Mouse (Mus musculus) heart, embryonic 11.5 days (tissue): ENCODE data around the gene Pcca. TPM values are rescaled to one million over a fixed set of nuclear protein-coding genes. Genes with fewer than 3 reads are reported as not detected.

Experiments
- ATAC-seq: fragments of 200-750 bp; cut with Nextera tagmentation; replicated peaks from 2 replicates; pipeline ENCODE4 v1.8.0; 2017; ENCODE audit warnings: moderate library complexity; ENCODE audit not compliant: insufficient number of reproducible peaks, low FRiP score, low TSS enrichment
- H3K27ac ChIP-seq: fragments of 300-500 bp; sonication (generic); 2 replicates; pipeline ENCODE4 v1.5.1; 2014; ENCODE audit warnings: mild to moderate bottlenecking, low read depth, low read length
- H3K27me3 ChIP-seq: fragments of 300-500 bp; sonication (generic); 2 replicates; pipeline ENCODE4 v1.6.1; 2014; ENCODE audit warnings: mild to moderate bottlenecking, low read length, mixed read lengths; ENCODE audit not compliant: control insufficient read depth, insufficient read depth
- H3K36me3 ChIP-seq: fragments of 300-500 bp; sonication (generic); 2 replicates; pipeline ENCODE4 v1.6.1; 2014; ENCODE audit warnings: mild to moderate bottlenecking, low read length, moderate library complexity, mixed read lengths; ENCODE audit not compliant: control insufficient read depth, insufficient read depth
- H3K4me1 ChIP-seq: fragments of 300-500 bp; sonication (generic); 2 replicates; pipeline ENCODE4 v1.6.1; 2014; ENCODE audit warnings: low read length; ENCODE audit not compliant: control insufficient read depth, insufficient read depth
- H3K4me2 ChIP-seq: fragments of 300-500 bp; sonication (generic); 2 replicates; pipeline ENCODE4 v1.6.1; 2014; ENCODE audit warnings: mild to moderate bottlenecking, moderate library complexity
- H3K4me3 ChIP-seq: fragments of 300-500 bp; sonication (generic); 2 replicates; pipeline ENCODE4 v1.5.1; 2014; ENCODE audit warnings: low read depth, low read length
- H3K9ac ChIP-seq: fragments of 300-500 bp; sonication (generic); 2 replicates; pipeline ENCODE4 v1.6.1; 2014; ENCODE audit warnings: mild to moderate bottlenecking, low read depth, low read length, moderate library complexity
- H3K9me3 ChIP-seq: fragments of 300-500 bp; sonication (generic); replicated peaks from 2 replicates; pipeline ENCODE4 v1.6.1; 2016; ENCODE audit warnings: low read length; ENCODE audit not compliant: control insufficient read depth
- WGBS: fragments of 180-500 bp; shearing (Covaris S2); extraction: QIAGEN DNeasy Blood & Tissue Kit; methylation state at CpG from one replicate; pipeline ENCODE4 v1.1.7; 2014; ENCODE audit not compliant: insufficient replicate concordance; 5-methylcytosine and 5-hydroxymethylcytosine counted together
- polyA plus RNA-seq: library from polyadenylated mRNA; unstranded; fragments of >200 nt; fragmentation: Nextera tagmentation; extraction: Ambion mirVana; gene quantifications from 2 replicates; pipeline ENCODE4 v1.2.1, GENCODE M21; 2014

Pcca gene
- polyA plus RNA-seq, 1 experiment from 2014 or later: 24.9 TPM

GRCm38 (mm10) chr14:122788199-122788598 lies 254.1 kb downstream of the Pcca start:
- no peak overlapping the region for H3K4me2 ChIP-seq
- 57% methylated on average over 2 of the region's 2 CpGs for WGBS
- no peak overlapping the region for H3K27ac ChIP-seq

DNA sequence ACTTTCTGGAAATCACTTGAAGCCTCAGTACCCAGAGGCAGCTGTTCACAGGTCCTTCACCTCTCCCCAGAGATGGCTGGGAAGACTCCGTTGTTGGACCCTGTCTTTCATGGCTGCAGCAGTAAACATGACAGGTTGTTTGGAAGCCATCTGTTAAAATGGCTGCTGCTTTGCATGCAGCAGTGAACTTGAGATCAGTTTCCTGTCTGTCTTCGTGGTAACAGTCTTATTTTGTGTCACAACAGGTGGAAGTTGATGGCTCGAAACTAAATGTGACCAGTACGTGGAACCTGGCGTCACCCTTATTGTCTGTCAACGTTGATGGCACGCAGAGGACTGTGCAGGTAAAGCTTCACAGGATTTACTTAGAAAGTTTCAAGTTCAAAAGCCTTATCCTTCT lies 256.0 kb downstream of the Pcca start:
- H3K9me3 ChIP-seq: no peaks in the 10 kb centered on the region
- 76% methylated on average over 7 of the region's 7 CpGs for WGBS
- H3K4me3 ChIP-seq: no peak overlapping the region
- H3K4me1 ChIP-seq: no peaks in the 10 kb centered on the region
- no peak overlapping the region for H3K4me2 ChIP-seq
- no peak for ATAC-seq
- H3K9ac ChIP-seq: no peak overlapping the region
- H3K27ac ChIP-seq: no peak overlapping the region
- H3K27me3 ChIP-seq: no peaks in the 10 kb centered on the region
- H3K36me3 ChIP-seq: no peaks in the 10 kb centered on the region

More at GRCm38 (mm10) chr14:122788199-122788598, 254.1 kb downstream of the Pcca start:
- ATAC-seq: no peak
- H3K4me1 ChIP-seq: no peaks in the 10 kb centered on the region
- no peaks in the 10 kb centered on the region for H3K27me3 ChIP-seq
- no peak overlapping the region for H3K4me3 ChIP-seq
- H3K9me3 ChIP-seq: no peaks in the 10 kb centered on the region
- no peaks in the 10 kb centered on the region for H3K36me3 ChIP-seq
- H3K9ac ChIP-seq: no peak overlapping the region

DNA sequence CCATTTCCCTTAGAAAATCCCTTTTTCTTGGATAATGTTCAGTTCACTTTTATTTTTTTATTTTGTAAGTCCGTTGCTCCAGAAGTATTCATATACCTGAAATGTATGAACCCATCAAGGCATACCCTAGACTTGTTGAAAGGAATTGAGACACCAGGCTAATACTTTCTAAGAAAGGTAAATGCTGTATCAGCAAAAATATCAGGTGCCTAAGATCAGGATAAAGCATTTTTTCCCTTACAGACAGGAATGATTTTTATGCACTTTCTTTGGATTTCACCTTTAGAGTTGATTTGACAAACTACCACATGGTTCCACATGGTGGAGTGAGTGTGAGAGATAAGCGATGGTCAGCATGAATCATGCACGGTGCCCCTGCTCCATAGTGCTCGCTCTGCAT lies 259.2 kb downstream of the Pcca start:
- H3K27ac ChIP-seq: no peak overlapping the region
- H3K27me3 ChIP-seq: no peaks in the 10 kb centered on the region
- H3K4me1 ChIP-seq: no peaks in the 10 kb centered on the region
- no peak for ATAC-seq
- H3K4me3 ChIP-seq: no peak overlapping the region
- no peaks in the 10 kb centered on the region for H3K36me3 ChIP-seq
- no peak overlapping the region for H3K9ac ChIP-seq
- WGBS: 82% methylated on average over 4 of the region's 4 CpGs
- H3K4me2 ChIP-seq: no peak overlapping the region
- H3K9me3 ChIP-seq: no peaks in the 10 kb centered on the region

- H3K4me1 ChIP-seq: peaks cover 4% of the 10 kb centered on the region; the same call in 1 of the 2 replicates
- H3K36me3 ChIP-seq: no peaks in the 10 kb centered on the region
- H3K27me3 ChIP-seq: no peaks in the 10 kb centered on the region
- no peak overlapping the region for H3K4me3 ChIP-seq
- no peak overlapping the region for H3K9ac ChIP-seq
- ATAC-seq: no peak
- no peak overlapping the region for H3K4me2 ChIP-seq
- WGBS: 87% methylated on average over 4 of the region's 4 CpGs
- H3K27ac ChIP-seq: no peak overlapping the region
- H3K9me3 ChIP-seq: no peaks in the 10 kb centered on the region
These were observed 266.2 kb downstream of the Pcca start for GRCm38 (mm10) chr14:122800296-122800695.

- WGBS: 87% methylated on average over 3 of the region's 3 CpGs
- H3K9ac ChIP-seq: no peak overlapping the region
- no peak for ATAC-seq
These were observed 286.9 kb downstream of the Pcca start for GRCm38 (mm10) chr14:122821002-122821401.

DNA sequence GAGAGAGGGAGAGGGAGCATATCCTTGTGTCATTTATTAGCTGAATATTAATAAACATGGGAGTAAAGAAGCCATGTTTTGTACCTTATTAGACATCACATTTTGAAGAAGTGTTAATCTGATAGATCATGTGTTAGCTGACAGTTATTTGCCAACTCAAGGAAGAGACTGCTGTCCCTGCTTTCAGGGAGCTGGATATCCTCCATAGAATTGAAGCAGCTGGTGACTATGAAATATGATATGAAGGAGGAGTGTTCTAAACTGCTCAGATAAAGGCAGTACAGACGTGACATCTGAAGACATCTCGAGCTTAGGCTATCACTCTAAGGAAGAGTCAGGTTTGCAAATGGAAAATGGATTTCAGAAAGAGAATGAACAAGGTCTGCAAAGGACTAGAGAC lies 289.7 kb downstream of the Pcca start:
- no peak overlapping the region for H3K9ac ChIP-seq
- no peak overlapping the region for H3K27ac ChIP-seq
- no peaks in the 10 kb centered on the region for H3K9me3 ChIP-seq
- no peaks in the 10 kb centered on the region for H3K27me3 ChIP-seq
- H3K4me3 ChIP-seq: no peak overlapping the region
- H3K4me1 ChIP-seq: no peaks in the 10 kb centered on the region
- no peak for ATAC-seq
- H3K4me2 ChIP-seq: no peak overlapping the region
- WGBS: 64% methylated on average over 2 of the region's 2 CpGs
- no peaks in the 10 kb centered on the region for H3K36me3 ChIP-seq

More at GRCm38 (mm10) chr14:122821002-122821401, 286.9 kb downstream of the Pcca start:
- Histone ChIP-seq H3K27me3 (no peaks in the 10 kb centered on the region), H3K4me1 (no peaks in the 10 kb centered on the region), H3K9me3 (no peaks in the 10 kb centered on the region), H3K4me2 (no peak overlapping the region), H3K36me3 (no peaks in the 10 kb centered on the region), H3K4me3 (no peak overlapping the region), H3K27ac (no peak overlapping the region)

GRCm38 (mm10) chr14:122825464-122825863 lies 291.3 kb downstream of the Pcca start:
- 82% methylated on average over 2 of the region's 2 CpGs for WGBS
- H3K27me3 ChIP-seq: no peaks in the 10 kb centered on the region
- H3K9me3 ChIP-seq: no peaks in the 10 kb centered on the region
- no peak overlapping the region for H3K4me3 ChIP-seq
- ATAC-seq: no peak
- H3K27ac ChIP-seq: no peak overlapping the region
- H3K4me2 ChIP-seq: no peak overlapping the region
- H3K9ac ChIP-seq: no peak overlapping the region
- no peaks in the 10 kb centered on the region for H3K36me3 ChIP-seq
- no peaks in the 10 kb centered on the region for H3K4me1 ChIP-seq

DNA sequence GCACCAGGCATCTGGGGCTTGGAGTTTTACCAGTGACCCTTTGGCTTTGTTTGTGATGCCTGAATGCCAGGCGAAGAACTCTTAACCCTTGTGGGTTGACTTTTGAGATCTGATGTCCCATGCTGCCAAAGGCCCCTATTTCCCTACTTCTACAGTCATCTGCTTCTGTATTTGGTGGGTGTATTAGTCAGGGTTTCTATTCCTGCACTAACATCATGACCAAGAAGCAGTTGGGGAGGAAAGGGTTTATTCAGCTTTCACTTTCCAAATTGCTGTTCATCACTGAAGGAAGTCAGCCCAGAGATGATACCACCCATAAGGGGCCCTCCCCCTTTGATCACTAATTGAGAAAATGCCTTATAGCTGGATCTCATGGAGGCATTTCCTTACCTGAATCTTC lies 296.3 kb downstream of the Pcca start:
- ATAC-seq: no peak
- Histone ChIP-seq H3K4me1 (no peaks in the 10 kb centered on the region), H3K27me3 (no peaks in the 10 kb centered on the region), H3K36me3 (no peaks in the 10 kb centered on the region), H3K4me2 (no peak overlapping the region), H3K4me3 (no peak overlapping the region), H3K9me3 (no peaks in the 10 kb centered on the region), H3K9ac (no peak overlapping the region), H3K27ac (no peak overlapping the region)
- WGBS: 82% methylated on average over 1 of the region's 1 CpGs

- H3K27me3 ChIP-seq: no peaks in the 10 kb centered on the region
- no peak overlapping the region for H3K4me3 ChIP-seq
- H3K27ac ChIP-seq: no peak overlapping the region
- no peak overlapping the region for H3K4me2 ChIP-seq
- no peaks in the 10 kb centered on the region for H3K36me3 ChIP-seq
- 80% methylated on average over 3 of the region's 3 CpGs for WGBS
- no peaks in the 10 kb centered on the region for H3K4me1 ChIP-seq
- no peak overlapping the region for H3K9ac ChIP-seq
- no peaks in the 10 kb centered on the region for H3K9me3 ChIP-seq
- no peak for ATAC-seq
These were observed 299.5 kb downstream of the Pcca start for GRCm38 (mm10) chr14:122833666-122834065.
